Mouse (Mus musculus) small intestine, adult 2 months (tissue): ENCODE results near the gene Eif4b.

Source experiments
- CTCF ChIP-seq: fragments of 200-500 bp; IDR thresholded peaks from 2 replicates; pipeline ENCODE4 v1.5.1; 2012; ENCODE audit warnings: low read depth, mild to moderate bottlenecking, control low read depth, inconsistent platforms, low read length, moderate library complexity, mixed read lengths; ENCODE audit not compliant: insufficient replicate concordance, insufficient read length; ENCODE audit errors: extremely low read depth
- POLR2A ChIP-seq: fragments of 200-500 bp; IDR thresholded peaks from 2 replicates; pipeline ENCODE4 v1.6.1; 2012; ENCODE audit warnings: low read depth, mild to moderate bottlenecking, control low read depth, inconsistent platforms, low read length, moderate library complexity

GRCm38 (mm10) chr15:102119121-102119830 lies 45.7 kb downstream of the Eif4b start:
- TF ChIP-seq CTCF (no peak), POLR2A (no peak)
